Mouse (Mus musculus) gastrocnemius, adult 2 months (tissue): ENCODE measurements around the gene Bcl2l2. TPM values are rescaled to one million over a fixed set of nuclear protein-coding genes. Genes with fewer than 3 reads are reported as not detected.
A peak's percentile ranks its signal among the peaks of the same experiment; 100 is the strongest.

ENCODE experiments used
- DNase-seq: peaks from one replicate; pipeline ENCODE4 v3.0.0; 2022
- H3K27ac ChIP-seq: fragments of 200-600 bp; 2 replicates; pipeline ENCODE4 v1.8.1; 2022; ENCODE audit warnings: mild to moderate bottlenecking
- H3K4me3 ChIP-seq: fragments of 200-600 bp; 2 replicates; pipeline ENCODE4 v1.8.1; 2022; ENCODE audit warnings: mild to moderate bottlenecking, moderate library complexity
- CTCF ChIP-seq: fragments of 200-600 bp; IDR thresholded peaks from 2 replicates; pipeline ENCODE4 v1.8.1; 2022; ENCODE audit warnings: antibody characterized with exemption, mild to moderate bottlenecking, moderate library complexity
- intact Hi-C: fragments of 180-260 bp; cut with DNase I; formaldehyde crosslinking; loops from one replicate; pipeline ENCODE4 v1.15.1; 2025
- total RNA-seq, 2 experiments: library from RNA; stranded (reverse); gene quantifications; 2 replicates each; pipeline ENCODE4 v1.2.3; 2021

The Bcl2l2 gene
- total RNA-seq, 2 experiments from 2014 or later = 23.1 to 26.8 TPM

DNA sequence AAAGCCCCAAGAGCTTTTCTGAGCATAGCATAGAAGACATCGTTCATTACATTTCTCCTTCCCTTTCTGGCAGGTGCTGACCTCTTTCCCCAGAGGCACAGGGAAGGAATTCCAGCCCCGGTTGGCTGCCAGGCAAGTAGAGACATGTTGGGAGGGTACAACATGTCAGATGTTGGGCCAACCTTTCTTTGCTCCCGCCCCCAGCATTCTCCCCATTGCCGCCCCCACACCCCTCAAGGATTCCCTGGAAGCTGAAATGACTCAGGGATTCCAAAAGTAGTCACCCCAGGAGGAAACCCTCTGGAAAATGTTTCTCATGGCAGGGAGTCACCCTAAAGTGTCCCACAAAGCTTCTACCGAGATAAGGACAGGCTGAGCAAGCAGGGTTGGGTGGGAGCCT lies 46.6 kb downstream of the Bcl2l2 start:
- no peak for DNase-seq
- TF ChIP-seq CTCF = no peak
- Histone ChIP-seq H3K4me3 (no peak overlapping the region), H3K27ac (no peak overlapping the region)
- intact Hi-C loops = no loop called here

DNA sequence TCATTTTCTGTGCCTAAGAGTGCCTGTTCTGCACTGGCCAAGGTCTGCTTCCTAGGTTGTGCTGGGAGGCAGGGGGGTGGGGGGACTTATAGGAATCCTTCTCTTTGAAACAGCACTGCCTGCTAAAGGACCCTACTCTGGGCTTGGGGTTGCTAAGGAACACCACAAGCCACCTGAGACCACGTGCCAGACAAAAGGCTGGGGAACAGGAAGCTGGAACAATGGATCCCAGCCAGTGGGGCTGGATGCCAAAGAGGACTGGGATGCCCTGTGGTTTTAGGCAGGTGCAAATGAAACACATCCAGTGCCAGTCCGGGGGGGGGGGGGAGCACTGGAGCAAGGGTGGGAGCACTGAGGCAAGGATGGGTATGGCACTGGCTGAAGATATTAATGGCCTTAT lies 47.3 kb downstream of the Bcl2l2 start:
- Histone ChIP-seq H3K4me3 (no peak overlapping the region), H3K27ac (no peak overlapping the region)
- TF ChIP-seq CTCF = no peak
- intact Hi-C loops = no loop called here
- no peak for DNase-seq

DNA sequence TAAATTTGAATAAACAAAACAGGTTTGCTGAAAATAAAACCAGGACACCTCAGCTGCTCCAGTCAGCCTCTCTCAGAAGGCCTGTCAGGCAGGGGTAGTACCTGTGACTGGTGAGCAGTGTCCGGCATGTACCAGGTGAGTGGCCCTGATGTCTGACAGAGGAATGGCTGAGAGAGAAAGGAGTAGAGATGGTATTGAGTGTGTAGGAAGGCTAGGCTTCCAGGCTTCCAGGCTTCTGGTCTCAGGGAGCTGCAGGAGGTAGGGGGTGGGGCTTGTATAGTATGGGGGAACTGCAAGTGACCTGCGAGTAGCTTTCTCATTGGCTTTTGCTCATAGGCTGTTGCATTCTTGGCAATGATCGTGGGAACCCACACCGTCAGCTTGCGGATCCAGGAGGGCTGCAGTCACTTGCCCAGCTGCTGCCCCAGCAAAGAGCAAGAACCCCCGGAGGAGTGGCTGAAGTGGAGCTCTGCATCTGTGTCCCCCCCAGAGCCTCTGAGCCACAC lies 49.5 kb downstream of the Bcl2l2 start, which contains the start of gene Il25:
Gene Il25 (plus strand): TSS at position 51 of the 506 bp plus-strand sequence.
- H3K27ac ChIP-seq = no peak within 1 kb of the TSS
- no peak for TF ChIP-seq CTCF
- no peak within 1 kb of the TSS for H3K4me3 ChIP-seq
- intact Hi-C loops = no loop called here
- no peak for DNase-seq

DNA sequence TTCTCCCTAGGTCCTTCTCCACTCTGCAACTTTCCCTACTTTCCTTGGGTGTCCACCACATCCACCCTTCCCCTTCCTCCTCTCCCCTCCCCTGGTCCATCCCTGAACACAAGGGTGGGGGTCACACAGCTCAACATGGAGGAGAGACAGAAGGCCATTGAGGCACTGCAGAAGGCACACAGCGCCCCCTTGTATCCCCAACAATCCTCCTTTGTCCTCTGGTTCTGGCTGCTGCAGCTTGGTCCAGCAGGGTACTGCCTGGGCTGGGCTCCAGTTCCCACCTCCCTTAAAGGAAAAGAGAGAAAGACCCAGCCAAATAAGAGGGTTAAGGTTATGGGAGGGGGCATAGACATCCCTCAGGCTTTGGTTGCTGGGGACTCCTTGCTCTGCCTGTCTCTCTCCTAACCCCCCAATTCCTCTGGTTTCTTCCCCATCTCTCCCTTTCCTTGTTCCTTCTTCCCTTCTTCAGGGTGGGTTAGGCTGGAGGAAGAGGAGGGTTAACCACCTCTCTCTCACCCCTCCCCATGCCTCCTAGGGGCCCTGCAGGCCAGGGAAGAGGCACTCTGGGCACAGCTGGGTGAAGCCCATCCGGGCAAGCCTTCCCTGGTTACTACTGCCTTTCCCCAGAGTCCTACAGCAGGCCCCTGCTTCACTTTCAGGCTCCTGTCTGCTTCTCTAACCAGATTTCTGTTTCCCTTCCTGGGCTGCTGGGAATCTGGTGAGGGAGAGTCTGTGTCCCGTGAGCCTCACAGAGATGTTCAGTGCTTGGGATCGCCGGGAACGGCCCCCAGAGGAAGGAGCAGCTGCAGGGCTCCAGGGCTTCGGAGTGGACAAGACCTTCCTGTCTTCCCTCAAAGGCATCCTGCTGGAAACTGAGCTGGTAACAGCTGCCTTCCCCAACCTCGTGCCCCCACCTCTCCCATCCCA lies 53.0 kb downstream of the Bcl2l2 start, which contains the start of gene Cmtm5:
Gene Cmtm5 (plus strand): TSS at position 358 of the 927 bp plus-strand sequence.
- intact Hi-C loops = no loop called here
- TF ChIP-seq CTCF = no peak
- Histone ChIP-seq H3K27ac (peak within 1 kb of the TSS; percentile 35; the same call in 1 of the 2 replicates), H3K4me3 (peak within 1 kb of the TSS; percentile 26)
- no peak for DNase-seq

DNA sequence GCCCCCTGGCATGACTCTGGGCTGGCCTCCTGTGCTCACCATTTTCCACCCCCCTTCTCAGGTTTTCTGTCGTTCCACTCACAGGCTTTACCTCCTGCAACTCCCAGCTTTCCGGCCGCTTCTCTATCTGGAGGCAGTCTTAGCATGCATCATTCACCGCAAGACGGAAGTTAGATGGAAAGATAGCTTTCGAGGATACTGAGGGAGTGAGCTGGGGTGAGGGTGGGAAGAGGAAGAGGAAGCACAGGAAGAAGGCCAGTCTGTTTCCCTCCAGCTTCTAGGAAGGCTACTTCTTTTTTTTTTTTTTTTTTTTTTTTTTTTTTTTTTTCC lies 53.6 kb downstream of the Bcl2l2 start:
- DNase-seq = no peak
- no peak for TF ChIP-seq CTCF
- intact Hi-C loops = no loop called here
- H3K27ac ChIP-seq = peak overlapping the region; percentile 35; the same call in 1 of the 2 replicates
- H3K4me3 ChIP-seq = peak overlapping the region; percentile 26

DNA sequence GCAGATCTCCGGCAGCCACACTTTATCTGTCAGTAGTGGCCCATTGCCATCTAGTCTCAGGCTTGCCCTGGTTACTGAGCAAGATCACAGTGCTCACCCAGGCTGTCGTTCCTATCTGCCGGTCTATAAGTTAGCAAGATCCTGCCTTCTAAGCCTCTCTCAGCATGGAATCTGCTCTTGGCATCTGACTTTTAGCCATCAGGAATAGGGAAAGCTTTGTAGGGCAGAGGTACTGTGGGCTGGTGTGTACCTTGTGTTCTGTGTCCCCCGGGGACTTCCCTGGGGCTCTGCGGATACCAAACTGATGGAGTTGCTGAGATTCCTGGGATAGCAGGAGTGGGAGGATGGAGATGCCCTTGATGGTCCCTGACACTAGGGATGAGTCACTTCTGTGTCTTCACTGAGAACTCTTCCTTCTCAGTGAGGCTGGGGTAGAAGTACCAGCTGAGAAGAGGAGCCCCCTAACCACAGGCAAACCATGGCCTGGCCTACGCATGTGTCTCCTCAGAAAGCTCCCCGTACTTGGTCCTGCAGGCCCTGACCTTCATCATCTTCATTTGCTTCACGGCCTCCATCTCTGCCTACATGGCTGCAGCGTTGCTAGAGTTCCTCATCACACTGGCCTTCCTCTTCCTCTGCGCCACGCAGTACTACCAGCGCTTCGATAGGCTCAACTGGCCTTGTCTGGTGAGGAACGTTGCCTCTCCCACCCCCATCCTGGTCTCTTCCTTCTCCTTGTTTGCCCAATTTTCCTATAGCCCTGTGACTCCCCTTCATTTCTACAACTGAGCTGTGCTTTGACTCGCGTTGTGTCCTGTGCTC lies 54.4 kb downstream of the Bcl2l2 start:
- Histone ChIP-seq H3K4me3 (no peak overlapping the region), H3K27ac (no peak overlapping the region)
- DNase-seq = no peak
- intact Hi-C loops = loop anchor here (2.0 kb wide), 1 partner anchor 93 kb away; no protein-coding TSS in a partner anchor
- no peak for TF ChIP-seq CTCF

Other genes starting within 250 kb of the Bcl2l2 start
- not detected for gene Gm17606, start 242.4 kb upstream of the Bcl2l2 start, total RNA-seq
- under 1 TPM; 0.46 to 0.53 TPM for gene Cdh24, start 242.0 kb upstream of the Bcl2l2 start, total RNA-seq
- 10 to 100 TPM in 1 of 2 experiments, 1 to 10 TPM in 1; 7.0 to 11.0 TPM for gene 1700123O20Rik, start 197.2 kb upstream of the Bcl2l2 start, total RNA-seq
- 10 to 100 TPM; 75.5 to 81.7 TPM for gene Acin1, start 196.4 kb upstream of the Bcl2l2 start, total RNA-seq
- not detected for gene Gm29776, start 184.5 kb upstream of the Bcl2l2 start, total RNA-seq
- not detected for gene Cebpe, start 171.2 kb upstream of the Bcl2l2 start, total RNA-seq
- 10 to 100 TPM; 21.4 to 23.6 TPM for gene Slc7a8, start 101.4 kb upstream of the Bcl2l2 start, total RNA-seq
- 1 to 10 TPM; 1.0 to 5.0 TPM for gene Rnf212b, start 69.2 kb upstream of the Bcl2l2 start, total RNA-seq
- 1 to 10 TPM; 3.0 to 5.2 TPM for gene Homez, start 12.4 kb upstream of the Bcl2l2 start, total RNA-seq
- gene Ppp1r3e, start 5.8 kb upstream of the Bcl2l2 start, total RNA-seq = 1 to 10 TPM; 2.6 to 3.5 TPM
- gene Gm20521, start 64 bp downstream of the Bcl2l2 start, total RNA-seq = 1 to 10 TPM in 1 of 2 experiments, under 1 TPM in 1; 0.56 to 4.4 TPM
- 10 to 100 TPM; 52.5 to 63.3 TPM for gene Pabpn1, start 9.1 kb downstream of the Bcl2l2 start, total RNA-seq
- 1 to 10 TPM; 1.0 to 1.4 TPM for gene Slc22a17, start 29.8 kb downstream of the Bcl2l2 start, total RNA-seq
- gene Efs, start 42.7 kb downstream of the Bcl2l2 start, total RNA-seq = 1 to 10 TPM; 1.1 to 1.4 TPM
- not detected for gene Il25, start 49.3 kb downstream of the Bcl2l2 start, total RNA-seq
- gene Cmtm5, start 52.9 kb downstream of the Bcl2l2 start, total RNA-seq = under 1 TPM in 1 of 2 experiments, not detected in 1; 0.25 TPM
- 100 to 1,000 TPM; 109 to 348 TPM for gene Myh6, start 83.5 kb downstream of the Bcl2l2 start, total RNA-seq
- gene Gm17428, start 93.6 kb downstream of the Bcl2l2 start, total RNA-seq = not detected
- 1,000 to 10,000 TPM in 1 of 2 experiments, 100 to 1,000 TPM in 1; 520 to 1,662 TPM for gene Myh7, start 111.2 kb downstream of the Bcl2l2 start, total RNA-seq
- 10 to 100 TPM; 18.1 to 19.9 TPM for gene Ngdn, start 132.1 kb downstream of the Bcl2l2 start, total RNA-seq
- 1 to 10 TPM; 5.1 to 6.0 TPM for gene Zfhx2, start 208.9 kb downstream of the Bcl2l2 start, total RNA-seq
- 10 to 100 TPM; 12.6 to 14.3 TPM for gene Thtpa, start 211.4 kb downstream of the Bcl2l2 start, total RNA-seq
- 1 to 10 TPM; 5.3 to 6.0 TPM for gene Ap1g2, start 223.2 kb downstream of the Bcl2l2 start, total RNA-seq
- under 1 TPM in 1 of 2 experiments, not detected in 1; 0.08 TPM for gene Jph4, start 233.6 kb downstream of the Bcl2l2 start, total RNA-seq